Mouse (Mus musculus) R1 (cell line): ENCODE results near the gene Slc41a1.

Experiments used
- DNase-seq: peaks from one replicate; pipeline ENCODE4 v3.0.0-alpha.2; 2018; ENCODE audit warnings: low read depth, low spot score

Gene Slc41a1

GRCm38 (mm10) chr1:131886641-131887040, 59.3 kb downstream of the Slc41a1 start:
- DNase-seq: no peak

- peak; percentile 99 for DNase-seq
These were observed 62.9 kb downstream of the Slc41a1 start for GRCm38 (mm10) chr1:131890043-131890658.

- DNase-seq: peak; percentile 91
These were observed 64.1 kb downstream of the Slc41a1 start for GRCm38 (mm10) chr1:131891436-131891835.
